Mouse (Mus musculus) left cerebral cortex, postnatal 14 days (tissue): ENCODE data around the gene Leng8. TPM values are rescaled to one million over a fixed set of nuclear protein-coding genes. Genes with fewer than 3 reads are reported as not detected.
"Not testable (repeated sequence)": the region's sequence is repeated elsewhere in the genome, so short reads cannot be mapped to it uniquely, and the experiment has no call there.

ENCODE experiments used
- DNase-seq, 2 experiments: peaks; one replicate each; pipeline ENCODE4 v3.0.0; 2021 to 2022; ENCODE audit warnings: low spot score in 2 of 2, mixed read lengths in 1 of 2
- intact Hi-C: fragments of 180-260 bp; cut with DNase I; formaldehyde crosslinking; loops from one replicate; pipeline ENCODE4 v1.15.1; 2025
- total RNA-seq, 2 experiments: library from RNA; stranded (reverse); gene quantifications; 2 replicates each; pipeline ENCODE4 v1.2.3; 2021

Leng8 gene
- total RNA-seq, 2 experiments from 2014 or later: 152 TPM

- intact Hi-C loops: loop anchor here (5.0 kb wide), 1 partner anchor 447 kb away; no protein-coding TSS in a partner anchor
Measured at GRCm38 (mm10) chr7:4144046-4144445, 7.2 kb downstream of the Leng8 start.

DNA sequence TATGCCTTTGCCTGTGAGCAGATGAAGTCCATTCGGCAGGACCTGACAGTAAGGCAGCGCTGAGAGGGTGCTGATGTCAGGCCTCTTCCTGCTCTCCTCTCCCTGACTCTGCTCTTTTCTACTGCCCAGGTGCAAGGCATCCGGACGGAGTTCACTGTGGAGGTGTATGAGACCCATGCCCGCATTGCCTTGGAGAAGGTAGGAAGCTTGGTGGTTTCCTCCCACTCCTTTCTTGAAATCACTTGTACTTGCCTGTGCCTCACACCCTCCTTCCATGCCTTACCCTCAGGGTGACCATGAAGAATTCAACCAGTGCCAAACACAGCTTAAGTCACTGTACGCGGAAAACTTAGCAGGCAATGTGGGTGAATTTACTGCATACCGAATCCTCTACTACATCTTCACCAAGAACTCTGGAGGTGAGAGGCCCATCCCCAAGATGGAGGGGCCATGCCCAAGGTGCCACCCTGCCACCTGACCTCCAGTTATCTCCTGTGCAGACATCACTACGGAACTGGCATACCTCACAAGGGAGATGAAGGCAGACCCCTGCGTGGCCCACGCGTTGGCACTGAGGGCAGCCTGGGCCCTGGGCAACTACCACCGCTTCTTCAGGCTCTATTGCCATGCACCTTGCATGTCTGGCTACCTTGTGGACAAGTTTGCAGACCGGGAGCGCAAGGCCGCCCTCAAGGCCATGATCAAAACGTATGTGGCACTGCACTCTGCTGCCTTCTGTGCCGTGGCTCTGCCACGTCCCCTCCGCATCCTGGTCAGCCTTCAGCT lies 8.1 kb downstream of the Leng8 start:
- intact Hi-C loops: loop anchor here (5.0 kb wide), 3 partner anchors 282 to 448 kb away; no protein-coding TSS in a partner anchor
- DNase-seq: no peak

More at GRCm38 (mm10) chr7:4144046-4144445, 7.2 kb downstream of the Leng8 start:
- DNase-seq: no peak

GRCm38 (mm10) chr7:4145552-4146190 lies 8.8 kb downstream of the Leng8 start:
- DNase-seq: peak; percentile 65 to 68
- intact Hi-C loops: loop anchor here (5.0 kb wide), 2 partner anchors 282 to 327 kb away; no protein-coding TSS in a partner anchor

DNA sequence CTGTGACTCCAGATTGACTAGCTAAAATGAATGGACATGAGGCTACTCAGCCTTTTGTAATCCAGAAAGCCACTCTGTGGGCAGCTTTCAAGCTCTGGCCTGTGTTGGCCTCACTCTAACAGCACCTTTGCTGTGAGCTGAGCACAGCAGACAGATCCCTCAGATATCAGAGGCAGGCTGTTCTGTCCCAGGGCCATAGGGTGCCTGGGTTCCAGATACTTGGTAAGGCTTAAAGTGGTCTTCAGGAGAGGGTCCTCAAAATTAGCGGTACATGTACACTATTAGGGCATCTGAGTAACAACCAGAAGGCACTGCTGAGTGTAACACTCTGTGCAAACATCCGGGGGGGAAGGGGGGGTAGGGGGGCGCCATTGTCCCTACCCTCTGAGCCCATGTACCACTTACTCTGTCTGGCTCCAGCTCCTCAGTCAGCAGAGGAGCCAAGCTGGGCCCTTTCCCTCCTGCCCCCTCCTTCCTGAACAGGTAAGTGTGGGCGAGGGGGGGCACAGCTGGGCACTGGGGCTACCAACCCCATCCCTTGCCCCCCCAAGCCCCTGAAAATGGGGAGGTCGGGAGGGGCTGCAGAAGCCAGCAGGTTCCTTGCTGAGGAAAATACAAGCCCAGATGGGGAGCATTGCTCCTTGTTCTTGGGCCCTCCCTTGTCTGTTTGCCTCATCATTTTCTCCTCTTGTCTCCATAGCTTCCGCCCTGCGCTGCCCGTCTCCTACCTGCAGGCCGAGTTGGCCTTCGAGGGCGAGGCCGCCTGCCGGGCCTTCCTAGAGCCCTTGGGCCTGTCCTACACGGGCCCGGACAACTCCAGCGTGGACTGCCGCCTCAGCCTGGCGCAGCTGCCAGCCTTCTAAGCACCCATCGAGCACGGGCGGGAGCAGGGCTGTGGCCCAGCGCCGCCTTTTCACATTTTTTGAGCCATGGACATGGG lies 9.7 kb downstream of the Leng8 start:
- intact Hi-C loops: loop anchor here (5.0 kb wide), 2 partner anchors 281 to 326 kb away; no protein-coding TSS in a partner anchor
- peak in 1 of 2 experiments; percentile 6 for DNase-seq

- peak in 1 of 2 experiments; percentile 10 for DNase-seq
- intact Hi-C loops: loop anchor here (5.0 kb wide), 2 partner anchors 280 to 325 kb away; no protein-coding TSS in a partner anchor
Measured at GRCm38 (mm10) chr7:4147371-4147770, 10.5 kb downstream of the Leng8 start.

GRCm38 (mm10) chr7:4147836-4148235 lies 11.0 kb downstream of the Leng8 start:
- intact Hi-C loops: loop anchor here (5.0 kb wide), 2 partner anchors 279 to 324 kb away; no protein-coding TSS in a partner anchor
- DNase-seq: no peak

GRCm38 (mm10) chr7:4148341-4149208 lies 11.7 kb downstream of the Leng8 start:
- intact Hi-C loops: loop anchor here (5.0 kb wide), 2 partner anchors 279 to 324 kb away; no protein-coding TSS in a partner anchor
- peak in 1 of 2 experiments; percentile 28 for DNase-seq

DNA sequence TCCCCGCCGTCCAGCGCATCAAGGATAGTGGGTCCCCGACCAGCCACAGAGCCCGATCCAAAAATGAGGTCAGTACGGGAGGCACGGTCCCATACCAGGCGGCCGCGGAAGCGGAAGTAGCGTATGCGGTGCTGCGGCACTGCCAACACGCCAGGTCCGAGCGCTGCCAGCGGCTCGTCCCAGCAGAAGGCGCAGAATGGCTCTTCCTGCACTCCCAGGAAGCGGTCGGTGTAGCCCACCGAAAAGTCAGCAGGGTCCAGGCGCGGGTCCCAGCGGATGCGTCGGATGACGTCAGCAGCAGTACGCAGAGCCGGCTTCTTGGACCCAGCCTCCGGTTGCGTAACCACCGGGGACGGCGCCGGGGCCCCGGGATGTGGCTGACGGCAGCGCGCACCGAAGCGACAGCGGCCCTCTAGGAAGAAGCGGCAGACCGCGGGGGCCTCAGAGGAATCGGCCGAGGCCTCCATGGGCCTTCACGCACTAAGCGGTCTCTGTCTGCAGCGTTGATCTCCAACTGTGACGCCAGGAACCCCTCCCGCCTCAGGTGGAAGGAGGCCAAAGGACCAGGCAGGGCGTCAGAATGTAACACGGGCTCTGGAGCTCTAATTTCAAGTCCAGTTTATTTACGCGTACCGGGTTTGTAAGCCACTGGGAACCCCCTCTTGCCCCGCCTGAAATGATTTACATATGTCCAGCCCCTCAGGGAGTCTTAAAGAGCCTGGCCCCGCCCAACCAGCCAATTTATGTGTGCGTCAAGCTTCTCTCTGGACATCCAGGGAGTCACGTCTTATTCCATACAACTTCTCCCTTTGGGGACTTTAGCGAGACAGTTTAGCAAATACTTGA lies 12.6 kb downstream of the Leng8 start:
- intact Hi-C loops: loop anchor here (5.0 kb wide), 2 partner anchors 278 to 323 kb away; no protein-coding TSS in a partner anchor
- DNase-seq: peak; percentile 77 to 80

DNA sequence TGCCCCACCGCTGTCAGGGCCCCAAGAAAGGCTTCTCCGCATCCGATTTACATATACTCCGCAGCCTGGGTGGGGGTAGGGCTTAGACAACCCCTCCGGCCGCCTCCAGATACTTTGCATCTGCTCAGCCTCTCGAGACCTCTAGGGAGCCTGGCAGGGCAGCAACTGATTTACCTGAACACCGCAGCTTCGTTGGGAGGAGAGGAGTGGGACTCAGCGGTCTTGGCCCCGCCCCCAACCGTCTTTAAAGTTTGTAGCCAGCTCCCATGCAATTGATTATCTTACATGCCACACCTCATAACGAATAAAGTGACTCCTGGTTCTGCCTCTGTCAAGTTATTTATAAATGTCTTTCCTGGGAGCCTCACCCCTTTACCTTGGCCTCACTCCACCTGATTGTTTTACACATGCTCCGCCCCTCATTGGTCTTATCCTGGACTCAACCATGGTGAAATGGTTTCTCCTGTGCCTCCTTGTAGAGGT lies 13.3 kb downstream of the Leng8 start, which contains the start of gene Leng9:
Leng9 (minus strand) TSS at position 316 of the 483 bp plus-strand sequence.
- no peak for DNase-seq
- intact Hi-C loops: no loop called here

DNA sequence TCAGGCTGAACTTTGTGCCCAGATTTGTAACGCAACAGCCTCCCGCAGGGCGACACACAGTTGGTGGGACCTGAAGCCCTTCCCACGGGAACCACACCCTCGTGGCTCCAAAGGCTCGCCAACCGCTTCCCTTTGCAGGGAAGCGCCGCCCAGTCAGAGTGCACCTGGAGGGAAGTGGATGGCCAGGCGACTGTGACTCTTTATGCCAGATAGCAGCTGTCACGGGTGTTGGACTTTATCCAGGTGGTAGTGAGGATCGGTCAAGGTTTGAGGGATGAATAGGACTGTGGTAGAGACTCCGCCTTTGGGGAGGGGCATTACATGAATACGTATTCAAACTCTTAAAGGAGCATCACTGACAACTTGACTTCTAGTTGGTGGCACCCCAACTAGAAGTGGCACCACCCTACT lies 14.0 kb downstream of the Leng8 start:
- peak in 1 of 2 experiments; percentile 39 for DNase-seq
- intact Hi-C loops: no loop called here

DNA sequence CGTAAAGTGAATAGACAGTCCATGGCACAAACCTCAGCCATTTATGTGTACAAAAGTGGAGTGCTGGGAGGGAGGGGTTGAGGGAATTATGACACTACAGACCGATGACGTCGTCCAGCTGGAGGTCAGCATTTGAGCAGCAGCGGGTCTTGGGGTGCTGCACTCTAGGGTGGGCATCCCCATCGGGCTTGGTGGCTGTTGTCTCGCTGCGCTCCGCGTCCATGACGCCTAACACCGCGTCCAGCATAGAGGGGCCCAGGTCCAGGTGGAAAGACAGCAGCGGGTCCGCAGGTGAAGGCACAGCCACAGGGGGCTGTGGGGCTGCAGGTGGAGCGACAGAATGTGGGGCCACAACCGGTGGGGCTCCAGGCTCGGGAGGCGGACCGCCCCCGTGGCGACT lies 14.4 kb downstream of the Leng8 start:
- intact Hi-C loops: no loop called here
- DNase-seq: no peak

GRCm38 (mm10) chr7:4154356-4154755 lies 17.5 kb downstream of the Leng8 start:
- DNase-seq: no peak
- intact Hi-C loops: no loop called here

GRCm38 (mm10) chr7:4154976-4155375 lies 18.1 kb downstream of the Leng8 start:
- DNase-seq: no peak
- intact Hi-C loops: no loop called here

DNA sequence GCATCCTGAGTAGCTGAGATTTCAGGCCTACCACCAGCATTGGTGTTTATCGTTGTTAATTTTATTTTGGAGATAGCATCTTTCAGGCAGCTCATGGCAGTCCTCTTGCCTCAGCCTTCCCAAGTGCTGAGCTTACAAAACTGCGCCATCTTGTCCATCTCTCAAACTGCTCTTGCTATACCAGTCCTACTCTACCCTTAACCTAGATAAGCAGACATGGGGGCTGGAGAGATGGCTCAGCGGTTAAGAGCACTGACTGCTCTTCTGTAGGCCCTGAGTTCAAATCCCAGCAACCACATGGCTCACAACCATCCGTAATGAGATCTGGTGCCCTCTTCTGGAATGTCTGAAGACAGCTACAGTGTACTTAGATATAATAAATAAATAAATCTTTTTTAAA lies 24.8 kb downstream of the Leng8 start:
- intact Hi-C loops, DNase-seq: not testable (repeated sequence)

- intact Hi-C loops: no loop called here
Measured at GRCm38 (mm10) chr7:4163571-4164072, 26.8 kb downstream of the Leng8 start.

GRCm38 (mm10) chr7:4164090-4164910 lies 27.5 kb downstream of the Leng8 start, which contains the start of gene Cdc42ep5:
TSS of gene Cdc42ep5 (minus strand) at chr7:4164860.
- intact Hi-C loops: no loop called here
- DNase-seq: no peak

More at GRCm38 (mm10) chr7:4163571-4164072, 26.8 kb downstream of the Leng8 start:
- DNase-seq: no peak
